Mouse (Mus musculus) heart, adult 2 months (tissue): ENCODE results near the gene Atp6v1a. TPM values are rescaled to one million over a fixed set of nuclear protein-coding genes. Genes with fewer than 3 reads are reported as not detected.

Experiments used
- DNase-seq, 2 experiments: peaks; one replicate each; pipeline ENCODE4 v3.0.0; 2021
- H3K27ac ChIP-seq: fragments of 200-600 bp; 2 replicates; pipeline ENCODE4 v1.8.1; 2022
- H3K27me3 ChIP-seq: fragments of 200-500 bp; 2 replicates; pipeline ENCODE4 v1.6.1; 2012; ENCODE audit warnings: mild to moderate bottlenecking, low read length, inconsistent platforms, mixed read lengths; ENCODE audit not compliant: control insufficient read depth, insufficient read depth
- H3K36me3 ChIP-seq: fragments of 200-500 bp; 2 replicates; pipeline ENCODE4 v1.6.1; 2012; ENCODE audit warnings: low read length, inconsistent platforms; ENCODE audit not compliant: control insufficient read depth, insufficient read depth
- H3K4me1 ChIP-seq: fragments of 200-500 bp; 2 replicates; pipeline ENCODE4 v1.6.1; 2011; ENCODE audit warnings: low read length; ENCODE audit not compliant: control insufficient read depth, insufficient read depth
- H3K4me3 ChIP-seq: fragments of 200-600 bp; 2 replicates; pipeline ENCODE4 v1.8.1; 2022
- H3K79me2 ChIP-seq: fragments of 200-500 bp; replicated peaks from 2 replicates; pipeline ENCODE4 v1.6.1; 2012; ENCODE audit warnings: mild to moderate bottlenecking, inconsistent platforms, low read length, moderate library complexity, mixed read lengths; ENCODE audit not compliant: control insufficient read depth, insufficient read depth
- H3K9ac ChIP-seq: fragments of 200-500 bp; 2 replicates; pipeline ENCODE4 v1.6.1; 2012; ENCODE audit warnings: low read depth, mild to moderate bottlenecking, control low read depth, inconsistent platforms, low read length, mixed read lengths
- CTCF ChIP-seq: fragments of 200-600 bp; IDR thresholded peaks from 2 replicates; pipeline ENCODE4 v1.8.1; 2022; ENCODE audit warnings: antibody characterized with exemption, mild to moderate bottlenecking, moderate library complexity
- EP300 ChIP-seq: fragments of 200-500 bp; IDR thresholded peaks from 2 replicates; pipeline ENCODE4 v1.6.1; 2011; ENCODE audit warnings: low read depth, low read length, control low read depth; ENCODE audit not compliant: insufficient read depth
- POLR2A ChIP-seq: fragments of 200-500 bp; IDR thresholded peaks from 2 replicates; pipeline ENCODE4 v1.6.1; 2011; ENCODE audit warnings: mild to moderate bottlenecking, low read depth, low read length, control low read depth; ENCODE audit not compliant: insufficient read depth
- WGBS: fragments of 180-500 bp; shearing (Covaris S2); methylation state at CpG from one replicate; pipeline ENCODE4 v1.1.7; 2018; 5-methylcytosine and 5-hydroxymethylcytosine counted together
- intact Hi-C: fragments of 180-260 bp; cut with DNase I; formaldehyde crosslinking; loops from one replicate; pipeline ENCODE4 v1.15.1; 2025
- polyA plus RNA-seq: library from polyadenylated mRNA; depleted of rRNA; stranded (reverse); fragments of >200 nt; gene quantifications from 2 replicates; pipeline ENCODE4 v1.2.3, GENCODE M21; 2012
- total RNA-seq, 2 experiments: library from RNA; stranded (reverse); gene quantifications; 2 replicates each; pipeline ENCODE4 v1.2.3; 2021

Gene Atp6v1a
- total and polyA plus RNA-seq, 3 experiments: 8.3 to 25.3 (median 24.2) TPM

- WGBS: 15% methylated on average over 6 of the region's 6 CpGs
- Histone ChIP-seq H3K9ac (peak overlapping the region; percentile 43), H3K4me3 (peak overlapping the region; percentile 83; the same call in 1 of the 2 replicates), H3K4me1 (peaks cover 5% of the 10 kb centered on the region), H3K36me3 (peaks cover 4% of the 10 kb centered on the region), H3K79me2 (no peaks in the 10 kb centered on the region), H3K27ac (peak overlapping the region; percentile 98), H3K27me3 (no peaks in the 10 kb centered on the region)
- intact Hi-C loops: loop anchor here (2.0 to 10.0 kb wide), 3 partner anchors 31 to 223 kb away; partner anchors contain the start of gene Usf3
- DNase-seq: peak in 1 of 2 experiments; percentile 34
- no peak for TF ChIP-seq POLR2A
- no peak for TF ChIP-seq EP300
- peak; percentile 25; the same call in 1 of the 2 replicates for TF ChIP-seq CTCF
Observed at GRCm38 (mm10) chr16:44141483-44141882, 2.0 kb upstream of the Atp6v1a start.

GRCm38 (mm10) chr16:44140186-44140787 is 782 bp upstream of the Atp6v1a start:
- intact Hi-C loops: loop anchor here (2.0 to 10.0 kb wide), 3 partner anchors 33 to 225 kb away; partner anchors contain the start of gene Usf3
- H3K27me3 ChIP-seq: no peaks in the 10 kb centered on the region
- peaks cover 4% of the 10 kb centered on the region for H3K36me3 ChIP-seq
- TF ChIP-seq EP300: peak; percentile 66; the same call in 1 of the 2 replicates
- TF ChIP-seq POLR2A: peak; percentile 30; the same call in 1 of the 2 replicates
- TF ChIP-seq CTCF: peak; percentile 40
- peak overlapping the region; percentile 98 for H3K27ac ChIP-seq
- peak overlapping the region; percentile 90 for H3K9ac ChIP-seq
- DNase-seq: peak; percentile 79 to 86
- H3K4me1 ChIP-seq: peaks cover 5% of the 10 kb centered on the region
- peak overlapping the region; percentile 83 for H3K4me3 ChIP-seq
- 1% methylated on average over 40 of the region's 44 CpGs for WGBS
- no peaks in the 10 kb centered on the region for H3K79me2 ChIP-seq

GRCm38 (mm10) chr16:44138979-44139535 is 448 bp downstream of the Atp6v1a start:
- intact Hi-C loops: loop anchor here (5.0 kb wide), 1 partner anchor 247 kb away; no protein-coding TSS in a partner anchor
- peak overlapping the region; percentile 83 for H3K4me3 ChIP-seq
- H3K9ac ChIP-seq: peak overlapping the region; percentile 85
- no peaks in the 10 kb centered on the region for H3K27me3 ChIP-seq
- peak; percentile 89 to 91 for DNase-seq
- peaks cover 4% of the 10 kb centered on the region for H3K36me3 ChIP-seq
- H3K27ac ChIP-seq: peak overlapping the region; percentile 98
- peaks cover 5% of the 10 kb centered on the region for H3K4me1 ChIP-seq
- H3K79me2 ChIP-seq: no peaks in the 10 kb centered on the region
- under 1% methylated on average over 25 of the region's 25 CpGs for WGBS
- TF ChIP-seq CTCF (no peak), POLR2A (peak; percentile 90; the same call in 1 of the 2 replicates), EP300 (no peak)

- WGBS: under 1% methylated on average over 24 of the region's 24 CpGs
- intact Hi-C loops: loop anchor here (5.0 kb wide), 1 partner anchor 246 kb away; no protein-coding TSS in a partner anchor
- Histone ChIP-seq H3K27ac (peak overlapping the region; percentile 98), H3K4me3 (peak overlapping the region; percentile 83), H3K4me1 (peaks cover 5% of the 10 kb centered on the region), H3K79me2 (peaks cover 2% of the 10 kb centered on the region; the same call in 1 of the 2 replicates), H3K27me3 (no peaks in the 10 kb centered on the region), H3K36me3 (peaks cover 2% of the 10 kb centered on the region), H3K9ac (peak overlapping the region; percentile 85)
- no peak for DNase-seq
- no peak for TF ChIP-seq CTCF
- no peak; the same call in 1 of the 2 replicates for TF ChIP-seq POLR2A
- TF ChIP-seq EP300: no peak
Observed at GRCm38 (mm10) chr16:44138377-44138978, 1.0 kb downstream of the Atp6v1a start.

GRCm38 (mm10) chr16:44136511-44137021 is 2.9 kb downstream of the Atp6v1a start:
- Histone ChIP-seq H3K79me2 (peaks cover 2% of the 10 kb centered on the region; the same call in 1 of the 2 replicates), H3K4me3 (no peak overlapping the region), H3K27me3 (no peaks in the 10 kb centered on the region), H3K9ac (no peak overlapping the region), H3K36me3 (peaks cover under 1% of the 10 kb centered on the region), H3K4me1 (peaks cover 3% of the 10 kb centered on the region), H3K27ac (no peak overlapping the region)
- 69% methylated on average over 6 of the region's 6 CpGs for WGBS
- no peak for DNase-seq
- TF ChIP-seq POLR2A (no peak), EP300 (no peak), CTCF (no peak)
- intact Hi-C loops: loop anchor here (5.0 kb wide), 1 partner anchor 244 kb away; no protein-coding TSS in a partner anchor
